Mouse (Mus musculus) left cerebral cortex, adult 9 months (tissue): Measurements from ENCODE around the gene Rex1bd.

Source experiments
- DNase-seq, 2 experiments: peaks; one replicate each; pipeline ENCODE4 v3.0.0; 2022; ENCODE audit warnings: low spot score in 2 of 2

Gene Rex1bd

GRCm38 (mm10) chr8:70506328-70507026 lies at the start of gene Rex1bd:
Rex1bd (minus strand) TSS chr8:70506752.
- peak; percentile 76 to 90 for DNase-seq

- no peak for DNase-seq
Measured at GRCm38 (mm10) chr8:70555079-70555747, 48.7 kb upstream of the Rex1bd start.

DNA sequence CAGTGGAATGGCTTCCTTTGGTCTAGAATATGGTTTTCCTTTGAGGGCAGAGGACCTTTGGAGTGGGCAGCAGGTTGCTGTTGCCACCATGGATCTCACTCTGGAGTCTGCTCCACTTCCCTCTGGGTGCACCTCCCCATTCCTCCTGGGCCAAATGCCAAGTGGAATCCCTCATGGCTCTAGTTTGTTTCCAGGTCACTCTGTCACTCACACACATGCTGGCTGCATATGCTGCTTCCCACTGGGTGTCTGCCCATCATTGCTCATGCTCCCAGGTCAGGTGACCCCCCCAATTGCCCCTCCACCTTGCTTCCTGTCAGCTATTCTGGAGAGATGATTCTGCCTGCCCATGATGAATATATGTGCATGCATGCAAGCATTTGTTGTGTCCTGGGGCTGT lies 47.2 kb upstream of the Rex1bd start:
- DNase-seq: no peak

DNA sequence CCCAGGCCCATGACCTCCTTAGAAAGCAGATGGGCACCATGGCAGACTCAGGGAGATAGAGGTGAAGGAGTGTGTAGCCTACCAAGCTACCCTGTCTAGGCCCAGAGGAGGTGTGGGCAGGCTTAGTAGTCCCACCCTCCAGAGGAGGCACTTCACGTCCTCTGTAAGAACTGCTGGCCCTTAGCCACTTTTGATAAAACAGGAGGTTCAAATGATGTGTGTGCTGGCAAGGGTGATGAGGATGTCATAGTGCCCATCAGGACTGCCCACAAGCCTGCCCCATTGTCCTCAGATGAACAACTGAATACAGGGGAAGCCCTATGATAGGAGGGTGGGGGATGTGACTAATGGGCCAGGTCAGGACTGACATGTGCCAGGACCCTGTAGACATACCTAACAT lies 46.3 kb upstream of the Rex1bd start:
- DNase-seq: no peak

GRCm38 (mm10) chr8:70551558-70552161 lies 45.1 kb upstream of the Rex1bd start:
- DNase-seq: no peak

DNA sequence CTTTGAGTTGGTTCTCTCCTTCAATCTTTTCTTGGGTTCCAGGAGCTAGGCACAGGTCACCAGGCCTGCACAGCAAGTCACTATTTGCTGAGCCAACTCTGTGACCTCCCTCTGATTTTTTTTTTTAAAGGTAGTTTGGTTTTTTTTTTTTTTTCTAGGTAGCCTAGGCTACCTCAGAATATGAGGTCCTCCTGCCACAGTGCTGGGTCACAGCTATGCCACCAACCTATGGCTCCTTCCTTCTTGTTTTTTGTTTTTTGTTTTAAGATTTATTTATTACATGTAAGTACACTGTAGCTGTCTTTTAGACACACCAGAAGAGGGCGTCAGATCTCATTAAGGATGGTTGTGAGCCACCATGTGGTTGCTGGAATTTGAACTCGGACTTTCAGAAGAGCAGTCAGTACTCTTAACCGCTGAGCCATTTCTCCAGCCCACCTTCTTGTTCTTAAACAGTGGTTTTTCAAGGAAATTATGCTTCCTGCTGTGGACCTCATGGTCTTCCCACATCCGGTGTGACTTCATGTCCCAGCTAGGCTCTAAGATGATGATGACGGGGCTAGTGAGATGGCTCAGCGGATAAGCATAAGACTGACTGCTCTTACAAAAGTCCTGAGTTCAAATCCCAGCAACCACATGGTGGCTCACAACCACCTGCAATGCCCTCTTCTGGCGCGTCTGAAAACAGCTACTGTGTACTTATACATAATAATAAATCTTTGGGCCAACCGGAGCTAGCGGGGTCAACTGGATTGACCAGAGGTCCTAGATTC lies 43.0 kb upstream of the Rex1bd start:
- no peak for DNase-seq

DNA sequence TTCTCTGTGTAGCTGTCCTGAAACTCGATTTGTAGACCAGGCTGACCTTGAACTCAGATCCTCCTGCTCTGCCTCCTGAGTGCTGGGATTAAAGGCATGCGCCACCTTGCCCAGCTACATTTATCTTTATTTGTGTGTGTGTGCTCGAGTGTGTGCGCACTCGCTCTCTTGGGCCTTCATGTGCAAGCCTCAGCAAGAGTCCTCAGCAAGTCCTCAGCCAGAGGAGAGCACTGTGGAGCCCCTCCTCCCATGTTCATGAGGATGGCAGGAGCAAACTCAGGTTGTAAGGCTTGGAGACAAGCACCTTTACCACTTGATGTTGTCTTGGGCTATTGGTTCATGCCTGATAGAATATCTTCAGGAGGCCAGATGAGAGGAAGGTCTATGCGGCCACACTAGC lies 41.2 kb upstream of the Rex1bd start:
- DNase-seq: no peak

DNA sequence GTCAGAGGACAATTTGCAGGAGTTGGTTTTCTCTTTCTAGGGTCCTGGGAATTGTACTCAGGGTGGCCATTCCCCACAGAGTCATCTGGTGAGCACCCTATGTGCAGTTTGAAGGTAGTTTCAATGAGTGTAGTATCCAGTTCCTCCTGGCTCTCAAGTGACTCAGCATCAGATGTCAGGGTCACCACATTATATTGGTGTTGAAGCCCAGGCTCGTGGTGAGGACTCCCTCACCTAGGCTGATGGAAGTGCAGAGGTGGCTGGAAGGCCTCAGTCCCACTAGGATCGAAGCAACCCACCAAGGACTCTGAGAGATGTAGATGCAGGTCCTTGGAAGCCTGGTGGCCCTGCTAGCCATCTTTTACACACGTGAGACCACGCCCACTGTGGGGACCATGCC lies 39.9 kb upstream of the Rex1bd start:
- DNase-seq: no peak

- DNase-seq: no peak
Measured at GRCm38 (mm10) chr8:70544200-70544687, 37.7 kb upstream of the Rex1bd start.

DNA sequence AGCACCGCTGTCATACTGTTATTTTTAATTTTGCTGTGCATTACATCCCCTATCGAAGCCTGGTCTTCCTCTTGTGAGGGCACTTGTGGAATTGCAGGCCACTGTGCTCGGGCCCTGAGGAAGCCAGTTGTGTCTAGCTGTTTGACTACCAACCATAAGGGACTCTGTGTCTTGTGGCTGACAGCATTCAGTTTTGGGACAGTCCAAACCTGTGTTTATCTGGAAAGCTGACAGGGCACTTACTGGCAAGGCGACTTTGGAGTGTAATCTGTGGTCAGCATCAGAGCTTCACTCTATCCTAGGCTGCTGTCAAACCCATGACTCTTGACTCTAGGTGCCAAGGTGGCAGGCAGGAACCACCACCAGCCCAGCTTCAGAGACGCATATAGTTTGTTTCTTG lies 34.5 kb upstream of the Rex1bd start:
- DNase-seq: no peak

GRCm38 (mm10) chr8:70540507-70541071 lies 34.0 kb upstream of the Rex1bd start:
- DNase-seq: no peak

DNA sequence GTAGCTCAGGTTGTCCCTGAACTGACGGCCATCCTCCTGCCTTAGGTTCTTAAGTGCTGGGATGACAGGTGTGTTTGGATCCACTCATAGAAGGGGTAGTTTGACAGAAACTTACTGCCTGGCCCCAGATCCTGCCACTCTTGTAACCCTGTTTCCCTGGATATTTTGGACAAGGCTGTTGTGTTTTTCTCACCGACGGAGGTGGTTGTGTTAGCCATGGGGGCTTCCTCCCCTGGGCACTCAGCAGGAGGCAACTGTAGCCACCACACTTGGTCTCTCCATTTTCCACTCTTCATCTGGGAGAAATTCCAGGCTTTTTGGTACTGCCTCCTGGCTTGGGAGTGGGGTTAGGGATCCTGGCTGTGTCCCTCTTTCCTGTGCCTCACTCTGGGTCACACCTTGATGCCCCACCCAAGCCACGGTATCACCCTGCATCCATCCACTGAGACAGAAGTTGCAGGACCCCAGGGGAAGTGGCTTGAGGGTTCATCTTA lies 33.5 kb upstream of the Rex1bd start:
- no peak for DNase-seq

GRCm38 (mm10) chr8:70539077-70539813 lies 32.7 kb upstream of the Rex1bd start, which contains the start of gene Ell:
Ell (plus strand) TSS chr8:70539457.
- peak; percentile 99 to 100 for DNase-seq

DNA sequence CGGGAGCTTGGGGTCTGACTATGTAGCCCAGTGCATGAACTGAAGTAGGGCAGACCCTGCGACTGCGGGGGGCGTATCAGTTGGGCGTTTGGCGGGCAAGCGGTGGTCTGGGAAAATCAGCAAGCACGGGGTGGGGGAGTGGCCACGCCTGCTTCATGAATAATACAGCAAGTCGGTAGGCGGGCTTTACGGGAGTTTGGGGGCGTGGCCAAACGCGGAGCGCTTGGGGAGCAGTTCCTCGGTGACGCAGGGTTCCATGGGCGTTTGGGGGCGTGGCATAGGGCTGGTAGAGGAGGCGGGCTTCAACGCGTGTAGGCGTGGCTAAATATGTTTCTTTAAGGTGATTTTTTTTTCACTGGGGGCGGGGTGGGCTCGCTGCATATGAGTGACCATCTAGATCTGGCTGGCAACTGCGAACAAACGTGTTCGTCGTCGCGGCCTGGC lies 32.1 kb upstream of the Rex1bd start:
- DNase-seq: peak; percentile 97 to 99

DNA sequence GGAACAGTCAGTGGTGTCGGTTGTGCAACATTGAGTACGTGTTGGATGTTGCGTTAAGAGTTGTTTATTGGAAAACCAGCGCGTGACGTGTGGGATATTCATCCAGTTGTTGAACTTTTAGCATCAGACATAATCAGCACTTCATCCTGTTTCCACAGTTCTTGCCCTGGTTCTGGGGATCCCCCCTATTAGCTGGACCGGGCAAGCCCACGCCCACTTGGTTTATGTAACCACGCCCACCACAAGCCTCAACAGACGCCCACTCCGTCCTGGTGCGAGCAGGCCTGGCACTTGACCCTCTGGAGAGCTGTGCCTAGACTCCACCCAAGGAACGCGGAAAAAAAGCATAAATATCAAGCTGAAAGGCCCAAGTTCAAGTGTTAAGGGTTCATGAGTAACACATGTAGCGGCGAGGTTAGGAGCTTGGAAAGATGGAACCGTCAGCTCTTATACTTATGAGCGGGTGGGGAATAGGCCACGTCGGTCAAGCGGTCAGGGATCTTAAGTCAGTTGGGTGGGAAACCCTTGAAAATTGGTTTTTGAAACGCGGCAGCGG lies 31.6 kb upstream of the Rex1bd start:
- no peak for DNase-seq

DNA sequence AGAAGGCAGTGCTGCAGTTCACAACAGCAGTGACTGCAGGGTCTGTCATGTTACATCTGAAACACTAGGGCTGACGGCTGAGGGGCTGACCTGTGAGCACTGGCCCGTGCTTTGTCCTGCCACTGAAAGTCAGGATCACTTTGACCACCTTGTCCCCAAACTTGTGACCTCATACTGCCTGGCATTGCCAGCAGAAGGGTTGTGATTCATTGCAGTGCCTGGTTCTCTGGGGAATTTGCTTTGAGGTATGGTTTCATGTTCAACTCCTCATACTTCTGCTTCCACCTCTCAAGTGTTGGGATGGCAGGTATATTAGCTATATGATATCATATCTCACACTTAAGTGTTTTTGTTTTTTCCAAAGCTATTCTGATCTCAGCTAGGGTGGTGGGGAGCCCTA lies 29.1 kb upstream of the Rex1bd start:
- no peak for DNase-seq

DNA sequence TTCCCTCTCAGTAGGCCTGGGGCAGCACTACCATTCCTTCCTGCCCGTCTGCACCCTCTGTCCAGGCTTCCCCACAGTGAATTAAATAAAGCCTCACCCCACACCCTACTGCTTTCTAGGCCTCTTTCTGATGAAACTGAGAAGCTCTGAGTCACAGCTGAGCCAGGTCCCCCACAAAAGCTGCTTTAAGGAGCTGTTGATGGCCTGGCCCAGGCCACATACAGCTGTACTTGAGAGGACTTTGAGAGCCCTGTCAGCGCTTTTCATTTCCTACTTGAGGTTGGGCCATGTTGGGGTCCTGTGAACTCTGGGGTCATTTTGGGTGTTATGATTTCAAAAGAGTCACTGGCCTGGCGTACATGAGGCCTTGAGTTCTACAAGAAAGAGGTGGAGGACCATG lies 28.7 kb upstream of the Rex1bd start:
- DNase-seq: no peak

DNA sequence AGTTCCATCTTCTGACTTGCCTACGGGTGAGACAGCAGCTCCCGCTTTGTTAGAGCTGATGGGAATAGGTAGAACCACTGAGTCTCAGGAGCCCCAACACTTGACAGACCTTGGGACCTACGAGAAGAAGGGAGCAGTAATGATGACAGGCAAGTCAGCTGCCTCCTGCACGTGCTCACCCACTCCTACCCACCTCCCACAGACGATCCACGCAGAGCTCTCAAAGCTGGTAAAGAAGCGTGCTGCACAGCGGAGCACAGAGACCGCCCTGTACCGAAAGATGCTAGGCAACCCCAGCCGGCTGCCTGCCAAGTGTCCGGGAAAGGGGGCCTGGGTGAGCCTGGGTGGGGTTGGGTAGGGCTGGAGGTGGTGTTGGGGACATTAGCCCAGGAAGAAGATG lies 27.7 kb upstream of the Rex1bd start:
- no peak for DNase-seq

- no peak for DNase-seq
Measured at GRCm38 (mm10) chr8:70530314-70530713, 23.8 kb upstream of the Rex1bd start.

GRCm38 (mm10) chr8:70529741-70530161 lies 23.2 kb upstream of the Rex1bd start:
- DNase-seq: no peak
